Mouse (Mus musculus) erythroblast, adult 5-6 weeks (primary cell): Measurements from ENCODE around the gene Sys1. TPM values are rescaled to one million over a fixed set of nuclear protein-coding genes. Genes with fewer than 3 reads are reported as not detected.

Experiments used
- ATAC-seq: replicated peaks from 2 replicates; pipeline ENCODE4 v1.8.0; 2016; ENCODE audit warnings: moderate number of reproducible peaks, mild to moderate bottlenecking, moderate TSS enrichment, inconsistent platforms; ENCODE audit not compliant: poor library complexity, low FRiP score, severe bottlenecking
- total RNA-seq, 2 experiments: library from RNA; stranded (forward) in 1 of 2; stranded (reverse) in 1 of 2; fragments of 150-400 nt in 1 of 2; fragments of 200-764, 138-1000 nt in 1 of 2; gene quantifications; 2 replicates each; pipeline versions ENCODE4 v1.2.3 to v1.2.4; 2015 to 2017; ENCODE audit warnings: low replicate concordance in 2 of 2

Sys1 gene
- total RNA-seq, 2 experiments from 2014 or later, result 3.7 to 7.1 TPM

GRCm38 (mm10) chr2:164449341-164450042 is 7.3 kb upstream of the Sys1 start:
- ATAC-seq, result no peak

GRCm38 (mm10) chr2:164452000-164452676 is 4.6 kb upstream of the Sys1 start:
- ATAC-seq, result no peak

GRCm38 (mm10) chr2:164453047-164453757 is 3.6 kb upstream of the Sys1 start:
- ATAC-seq, result no peak

GRCm38 (mm10) chr2:164453887-164454500 is 2.8 kb upstream of the Sys1 start:
- no peak for ATAC-seq

GRCm38 (mm10) chr2:164454846-164455245 is 1.9 kb upstream of the Sys1 start:
- no peak for ATAC-seq

GRCm38 (mm10) chr2:164455421-164456190 is 1.2 kb upstream of the Sys1 start:
- ATAC-seq, result no peak

GRCm38 (mm10) chr2:164456413-164456812 is 351 bp upstream of the Sys1 start:
- ATAC-seq, result no peak

GRCm38 (mm10) chr2:164457942-164458341 is 1.2 kb downstream of the Sys1 start:
- ATAC-seq, result no peak

- no peak for ATAC-seq
These were observed 1.8 kb downstream of the Sys1 start for GRCm38 (mm10) chr2:164458535-164458934.

- ATAC-seq, result peak; percentile 96
These were observed 4.2 kb downstream of the Sys1 start, which contains the start of gene Gm20458 for GRCm38 (mm10) chr2:164460745-164461551. Gene Gm20458, plus strand, starts transcription at chr2:164460967.

GRCm38 (mm10) chr2:164465161-164465560 is 8.4 kb downstream of the Sys1 start:
- ATAC-seq, result no peak

GRCm38 (mm10) chr2:164466787-164467186 is 10.0 kb downstream of the Sys1 start:
- no peak for ATAC-seq

- ATAC-seq, result no peak
These were observed 13.5 kb downstream of the Sys1 start for GRCm38 (mm10) chr2:164470254-164470653.

- ATAC-seq, result no peak
These were observed 16.9 kb downstream of the Sys1 start, which contains the start of gene Trp53tg5 for GRCm38 (mm10) chr2:164473624-164474023. Gene Trp53tg5, minus strand, starts transcription at chr2:164473724.

GRCm38 (mm10) chr2:164485681-164486257 is 29.0 kb downstream of the Sys1 start, which contains the start of gene Dbndd2:
Gene Dbndd2, plus strand, starts transcription at chr2:164486106.
- no peak for ATAC-seq

GRCm38 (mm10) chr2:164486258-164487114 is 29.7 kb downstream of the Sys1 start:
- ATAC-seq, result no peak

- no peak for ATAC-seq
These were observed 30.4 kb downstream of the Sys1 start for GRCm38 (mm10) chr2:164487115-164487527.
